Mouse (Mus musculus) C2C12 (cell line): Measurements from ENCODE around the gene Smad9. TPM values are rescaled to one million over a fixed set of nuclear protein-coding genes. Genes with fewer than 3 reads are reported as not detected.

Source experiments
- H3K27me3 ChIP-seq: one replicate; pipeline ENCODE4 v1.6.1; 2011; ENCODE audit not compliant: control insufficient read depth, insufficient read depth, insufficient read length
- H3K36me3 ChIP-seq: one replicate; pipeline ENCODE4 v1.6.1; 2011; ENCODE audit not compliant: control insufficient read depth, insufficient read depth
- H3K4me3 ChIP-seq: one replicate; pipeline ENCODE4 v1.5.1; 2011; ENCODE audit warnings: mild to moderate bottlenecking, control low read depth; ENCODE audit not compliant: poor library complexity, insufficient read depth, severe bottlenecking
- H3K79me2 ChIP-seq: one replicate; pipeline ENCODE4 v1.6.1; 2011; ENCODE audit not compliant: control insufficient read depth, insufficient read depth
- H3K79me3 ChIP-seq: one replicate; pipeline ENCODE4 v1.6.1; 2011; ENCODE audit warnings: low read depth, control low read depth
- H3ac ChIP-seq: one replicate; pipeline ENCODE3; 2011; ENCODE audit warnings: low read depth; ENCODE audit not compliant: control insufficient read depth, insufficient read length
- CEBPB ChIP-seq: IDR thresholded peaks from one replicate; pipeline ENCODE4 v1.6.1; 2011; ENCODE audit warnings: low read depth, mild to moderate bottlenecking, control low read depth, moderate library complexity
- CTCF ChIP-seq: IDR thresholded peaks from one replicate; pipeline ENCODE4 v1.5.1; 2011; ENCODE audit not compliant: control insufficient read depth, insufficient read depth, insufficient read length
- FOSL1 ChIP-seq: IDR thresholded peaks from one replicate; pipeline ENCODE4 v1.8.0; 2011; ENCODE audit warnings: mild to moderate bottlenecking, low read length; ENCODE audit not compliant: poor library complexity, insufficient read depth, severe bottlenecking
- MAX ChIP-seq: IDR thresholded peaks from one replicate; pipeline ENCODE4 v1.6.1; 2011; ENCODE audit warnings: mild to moderate bottlenecking, control low read depth
- MYOD1 ChIP-seq: IDR thresholded peaks from one replicate; pipeline ENCODE4 v1.6.1; 2011; ENCODE audit warnings: low read depth; ENCODE audit not compliant: control insufficient read depth, insufficient read length
- MYOG ChIP-seq: IDR thresholded peaks from one replicate; pipeline ENCODE4 v1.6.1; 2011; ENCODE audit not compliant: control insufficient read depth, insufficient read length; ENCODE audit errors: extremely low read depth
- USF1 ChIP-seq: IDR thresholded peaks from one replicate; pipeline ENCODE4 v1.6.1; 2011; ENCODE audit warnings: low read depth, mild to moderate bottlenecking, control low read depth, moderate library complexity
- long read RNA-seq, 2 experiments: library from polyadenylated mRNA; unstranded; transcript quantifications; one replicate each; pipeline ENCODE4 v2.0.0; 2019 to 2020
- polyA plus RNA-seq: library from polyadenylated mRNA; unstranded; fragments of >200 nt; fragmentation: generic; extraction: Trizol; gene quantifications from one replicate; pipeline ENCODE4 v1.2.1, GENCODE M21; 2012; ENCODE audit warnings: missing spikeins

Gene Smad9
- 2.5 TPM for polyA plus RNA-seq
- long read RNA-seq, experiment 1, partial matches to known transcripts = 0 of 2 reads
- long read RNA-seq, experiment 1, other reads (novel, unspliced or antisense) = 2 of 2 reads
- long read RNA-seq, experiment 2, full-length matches to known transcripts = 4 of 8 reads
- long read RNA-seq, experiment 2, partial matches to known transcripts = 0 of 8 reads
- long read RNA-seq, experiment 2, other reads (novel, unspliced or antisense) = 4 of 8 reads

DNA sequence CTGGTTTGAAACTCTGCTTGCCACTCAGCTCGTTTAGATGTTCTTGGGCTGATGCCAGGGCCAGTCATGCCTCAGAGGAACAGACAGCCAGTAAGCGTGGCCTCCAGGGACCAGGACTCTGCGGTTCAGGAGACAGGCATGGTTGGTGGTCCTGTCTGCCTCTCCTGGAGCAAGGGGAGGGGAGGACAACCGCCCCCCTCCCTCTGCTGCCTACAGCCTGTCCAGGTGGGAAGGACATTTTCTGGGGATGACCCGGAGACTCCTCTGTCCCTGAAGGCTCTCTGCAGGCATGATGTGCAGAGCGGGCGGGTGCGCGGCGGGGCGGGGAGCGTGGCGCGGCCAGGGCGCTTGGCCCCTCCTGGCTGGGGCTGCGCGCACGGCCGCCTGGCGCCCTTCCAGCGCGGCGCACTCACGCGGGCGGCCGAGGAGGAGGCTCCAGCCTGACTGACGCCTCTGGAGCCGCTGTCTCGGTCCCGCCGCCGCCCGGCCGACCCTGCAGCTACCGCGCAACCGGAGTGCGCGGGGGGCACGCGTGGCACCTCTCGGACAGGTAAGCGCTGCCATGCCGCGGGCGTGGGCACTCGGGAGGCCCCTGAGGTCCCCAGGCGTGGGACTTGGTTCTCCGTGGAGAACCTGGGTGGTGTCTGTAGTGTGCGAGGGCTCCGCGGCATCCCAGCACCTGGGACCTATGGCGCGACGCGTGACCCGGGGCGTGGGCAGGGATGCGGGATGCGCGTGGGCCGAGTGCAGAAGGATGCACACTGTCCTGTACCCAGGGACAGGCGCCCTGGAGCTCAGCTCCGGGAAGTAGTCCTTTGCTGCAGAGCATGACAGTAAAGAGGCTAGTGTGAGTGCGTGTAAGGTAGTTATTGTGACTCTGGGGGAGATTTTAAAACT is at the start of gene Smad9:
Gene Smad9, plus strand, starts transcription at position 438 of the 897 bp plus-strand sequence.
- no peak for TF ChIP-seq FOSL1
- no peak for TF ChIP-seq USF1
- TF ChIP-seq MAX = no peak
- no peak for TF ChIP-seq CTCF
- no peak for TF ChIP-seq CEBPB
- no peak for TF ChIP-seq MYOD1
- no peak for TF ChIP-seq MYOG

DNA sequence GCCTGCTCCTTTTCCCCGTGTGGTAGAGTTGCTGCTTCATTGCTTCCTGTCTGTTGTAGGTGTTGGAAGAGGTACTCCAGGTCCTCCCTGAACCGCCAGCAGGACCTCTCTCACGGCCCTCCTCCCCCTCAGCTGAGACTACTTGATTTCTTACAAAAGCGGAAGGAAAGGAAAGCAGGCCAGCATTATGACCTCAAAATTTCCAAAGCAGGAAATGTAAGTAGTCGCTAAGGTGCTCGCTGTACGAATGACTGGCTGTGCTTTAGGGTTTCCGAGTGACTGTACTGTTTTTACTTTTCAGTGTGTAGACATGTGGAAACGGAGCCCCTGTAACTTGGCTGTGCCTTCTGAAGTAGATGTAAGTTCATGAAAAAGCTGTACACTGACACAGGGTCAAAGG is 46.4 kb upstream of the Smad9 start:
- no peaks in the 10 kb centered on the region for H3K79me3 ChIP-seq
- peaks cover 86% of the 10 kb centered on the region for H3K36me3 ChIP-seq
- no peaks in the 10 kb centered on the region for H3K27me3 ChIP-seq
- H3K4me3 ChIP-seq = no peak overlapping the region
- no peaks in the 10 kb centered on the region for H3K79me2 ChIP-seq
- TF ChIP-seq USF1 (no peak), MAX (no peak), CTCF (no peak), MYOD1 (no peak), MYOG (no peak), FOSL1 (no peak), CEBPB (no peak)
- H3ac ChIP-seq = no peak overlapping the region

More for the DNA sequence above, at the start of gene Smad9:
- Histone ChIP-seq H3K4me3 (peak within 1 kb of the TSS; percentile 28), H3K27me3 (no peaks in the 10 kb centered on the region), H3K79me3 (no peaks in the 10 kb centered on the region), H3ac (peak within 1 kb of the TSS; percentile 47), H3K79me2 (no peaks in the 10 kb centered on the region), H3K36me3 (peaks cover under 1% of the 10 kb centered on the region)

DNA sequence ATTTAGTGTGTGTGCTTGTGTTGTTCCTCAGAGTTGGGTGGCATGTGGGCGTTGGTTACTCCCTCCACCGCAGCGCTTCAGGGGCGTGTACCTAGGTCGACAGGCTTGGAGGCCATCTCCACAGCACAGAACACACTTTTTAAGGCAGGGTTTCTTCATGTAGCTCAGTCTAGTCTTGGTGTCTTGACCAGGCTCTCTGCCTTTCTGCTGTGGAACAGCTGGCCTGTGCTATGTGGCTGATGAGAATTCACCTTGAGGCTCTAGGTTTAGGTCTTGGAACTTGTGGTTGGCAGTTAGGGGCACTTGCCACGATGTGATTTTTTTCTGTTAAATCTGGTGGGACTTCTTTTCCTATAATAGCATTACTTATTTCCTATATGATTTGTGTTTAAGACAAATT is 41.1 kb upstream of the Smad9 start, which contains the start of gene Gm21958:
Gene Gm21958, minus strand, starts transcription at position 101 of the 400 bp plus-strand sequence.
- H3ac ChIP-seq = no peak within 1 kb of the TSS
- no peak for TF ChIP-seq USF1
- TF ChIP-seq MAX = no peak
- no peak for TF ChIP-seq CEBPB
- TF ChIP-seq MYOG = no peak
- no peak for TF ChIP-seq CTCF
- TF ChIP-seq FOSL1 = no peak
- no peak for TF ChIP-seq MYOD1
- no peaks in the 10 kb centered on the region for H3K79me3 ChIP-seq
- H3K79me2 ChIP-seq = no peaks in the 10 kb centered on the region
- no peaks in the 10 kb centered on the region for H3K27me3 ChIP-seq
- H3K36me3 ChIP-seq = peaks cover 94% of the 10 kb centered on the region
- H3K4me3 ChIP-seq = no peak within 1 kb of the TSS

- no peak overlapping the region for H3K4me3 ChIP-seq
- peaks cover 87% of the 10 kb centered on the region for H3K36me3 ChIP-seq
- no peaks in the 10 kb centered on the region for H3K27me3 ChIP-seq
- no peak for TF ChIP-seq CEBPB
- no peak for TF ChIP-seq MYOG
- no peak for TF ChIP-seq MYOD1
- TF ChIP-seq FOSL1 = no peak
- no peak for TF ChIP-seq MAX
- TF ChIP-seq CTCF = no peak
- no peak for TF ChIP-seq USF1
- H3ac ChIP-seq = no peak overlapping the region
- no peaks in the 10 kb centered on the region for H3K79me2 ChIP-seq
- no peaks in the 10 kb centered on the region for H3K79me3 ChIP-seq
Observed at GRCm38 (mm10) chr3:54715461-54715860, 39.9 kb upstream of the Smad9 start.

DNA sequence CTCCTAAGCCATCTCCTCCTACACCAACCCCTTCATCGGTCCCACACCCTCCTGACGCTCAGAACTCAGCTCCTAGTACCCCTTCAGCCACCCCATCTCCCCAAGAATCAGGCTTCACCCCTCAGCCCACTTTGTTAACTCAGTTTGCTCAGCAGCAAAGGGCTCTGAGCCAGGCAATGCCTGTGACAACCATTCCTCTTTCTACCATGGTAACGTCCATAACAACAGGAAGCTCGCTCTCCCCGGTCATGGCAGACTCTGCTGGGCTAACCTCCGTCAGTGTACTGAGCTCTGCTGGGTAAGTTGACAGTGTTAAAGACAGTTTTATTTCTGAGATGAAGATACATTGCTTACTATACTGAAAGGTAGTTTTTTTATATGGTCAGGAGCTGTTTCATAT is 38.0 kb upstream of the Smad9 start:
- TF ChIP-seq MYOD1 (no peak), FOSL1 (no peak), MYOG (no peak), CTCF (no peak), USF1 (no peak), MAX (no peak), CEBPB (no peak)
- no peak overlapping the region for H3ac ChIP-seq
- H3K4me3 ChIP-seq = no peak overlapping the region
- H3K36me3 ChIP-seq = peaks cover 89% of the 10 kb centered on the region
- no peaks in the 10 kb centered on the region for H3K79me2 ChIP-seq
- no peaks in the 10 kb centered on the region for H3K27me3 ChIP-seq
- no peaks in the 10 kb centered on the region for H3K79me3 ChIP-seq
